Mouse (Mus musculus) gastrocnemius, postnatal 10 days (tissue): ENCODE measurements around the gene Park7. TPM values are rescaled to one million over a fixed set of nuclear protein-coding genes. Genes with fewer than 3 reads are reported as not detected.
A peak's percentile ranks its signal among the peaks of the same experiment; 100 is the strongest.
"Not testable (repeated sequence)": the region's sequence is repeated elsewhere in the genome, so short reads cannot be mapped to it uniquely, and the experiment has no call there.

Experiments used
- DNase-seq: peaks from one replicate; pipeline ENCODE4 v3.0.0; 2021; ENCODE audit warnings: mixed read lengths
- total RNA-seq, 2 experiments: library from RNA; stranded (reverse); gene quantifications; 2 replicates each; pipeline ENCODE4 v1.2.3; 2021

Park7 gene
- total RNA-seq, 2 experiments from 2014 or later: 427 to 492 TPM

DNA sequence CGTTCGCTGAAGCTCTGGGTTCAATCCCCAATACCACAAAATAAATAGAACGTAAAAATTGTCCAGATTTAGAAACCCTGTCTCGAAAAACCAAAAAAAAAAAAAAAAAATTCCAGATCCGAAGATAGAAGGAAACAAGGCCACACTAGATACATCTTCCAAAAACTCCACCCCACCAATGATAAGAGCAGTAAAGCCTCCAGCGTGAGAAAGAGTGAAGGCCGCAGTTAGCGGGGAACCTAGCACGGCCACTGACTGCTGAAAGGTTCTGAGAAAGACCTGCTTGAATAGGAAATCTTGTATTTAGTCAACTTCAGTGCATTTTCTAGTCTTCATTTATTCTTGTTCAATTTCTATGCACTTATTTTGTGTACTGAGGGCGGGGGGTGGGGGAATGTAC, 38.8 kb downstream of the Park7 start:
- DNase-seq: no peak

DNA sequence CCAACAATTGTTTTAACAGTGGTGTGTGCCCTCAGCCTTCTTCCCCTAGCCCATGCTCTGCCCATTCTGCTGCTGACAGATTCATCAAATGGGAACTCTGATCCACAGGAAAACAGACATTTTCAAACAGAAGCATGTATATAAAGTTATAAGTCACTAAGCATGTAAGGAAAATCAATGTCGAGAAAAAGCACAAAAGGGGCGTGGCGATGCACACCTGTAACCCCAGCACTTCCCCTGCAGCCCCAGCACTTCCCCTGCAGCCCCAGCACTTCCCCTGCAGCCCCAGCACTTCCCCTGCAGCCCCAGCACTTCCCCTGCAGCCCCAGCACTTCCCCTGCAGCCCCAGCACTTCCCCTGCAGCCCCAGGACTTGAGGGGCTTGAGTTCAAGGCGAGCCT, 39.8 kb downstream of the Park7 start:
- DNase-seq: not testable (repeated sequence)

DNA sequence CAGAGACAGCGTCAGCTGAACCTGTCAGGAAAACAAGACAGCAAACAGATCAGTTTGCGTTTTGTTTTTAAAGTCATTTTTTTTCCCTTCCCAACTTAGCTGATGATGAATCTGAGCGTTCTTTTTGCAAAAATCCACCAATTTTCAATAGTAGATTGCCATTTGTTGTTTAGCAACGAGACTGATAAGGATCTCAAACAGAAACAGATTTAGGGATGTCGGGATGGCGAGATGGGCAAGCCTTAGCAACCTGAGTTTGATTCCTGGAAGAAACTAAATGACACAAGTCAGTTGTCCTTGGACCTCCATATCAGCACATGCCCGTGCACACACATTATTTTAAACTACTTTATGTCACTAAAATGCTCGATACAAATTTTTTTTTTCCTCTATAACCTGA, 41.6 kb downstream of the Park7 start:
- no peak for DNase-seq

DNA sequence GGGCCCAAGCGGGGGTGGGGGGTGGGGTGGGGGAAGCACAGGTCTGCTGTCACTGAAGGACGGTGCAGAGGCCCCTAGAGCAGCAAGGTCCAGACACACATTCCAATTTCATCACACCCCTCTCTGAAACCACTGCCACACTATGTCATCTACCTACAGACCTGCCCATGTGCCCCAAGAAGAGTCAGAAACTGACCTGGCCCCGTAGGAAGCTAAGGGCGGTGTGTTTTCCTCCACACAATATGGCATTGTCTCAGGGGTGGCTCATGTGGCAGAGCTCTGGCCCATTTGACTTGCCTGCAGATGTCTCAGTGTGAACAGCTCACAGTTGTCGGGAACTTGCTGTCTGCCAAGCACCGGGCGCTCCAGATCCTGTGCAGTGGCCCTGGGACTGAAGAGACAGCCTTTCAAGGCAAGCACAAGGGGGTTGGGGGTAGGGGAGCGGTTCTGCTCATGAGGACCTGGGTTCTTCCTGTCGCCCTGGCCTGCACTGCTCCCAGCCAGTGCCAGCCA, 42.0 kb downstream of the Park7 start:
- no peak for DNase-seq

DNA sequence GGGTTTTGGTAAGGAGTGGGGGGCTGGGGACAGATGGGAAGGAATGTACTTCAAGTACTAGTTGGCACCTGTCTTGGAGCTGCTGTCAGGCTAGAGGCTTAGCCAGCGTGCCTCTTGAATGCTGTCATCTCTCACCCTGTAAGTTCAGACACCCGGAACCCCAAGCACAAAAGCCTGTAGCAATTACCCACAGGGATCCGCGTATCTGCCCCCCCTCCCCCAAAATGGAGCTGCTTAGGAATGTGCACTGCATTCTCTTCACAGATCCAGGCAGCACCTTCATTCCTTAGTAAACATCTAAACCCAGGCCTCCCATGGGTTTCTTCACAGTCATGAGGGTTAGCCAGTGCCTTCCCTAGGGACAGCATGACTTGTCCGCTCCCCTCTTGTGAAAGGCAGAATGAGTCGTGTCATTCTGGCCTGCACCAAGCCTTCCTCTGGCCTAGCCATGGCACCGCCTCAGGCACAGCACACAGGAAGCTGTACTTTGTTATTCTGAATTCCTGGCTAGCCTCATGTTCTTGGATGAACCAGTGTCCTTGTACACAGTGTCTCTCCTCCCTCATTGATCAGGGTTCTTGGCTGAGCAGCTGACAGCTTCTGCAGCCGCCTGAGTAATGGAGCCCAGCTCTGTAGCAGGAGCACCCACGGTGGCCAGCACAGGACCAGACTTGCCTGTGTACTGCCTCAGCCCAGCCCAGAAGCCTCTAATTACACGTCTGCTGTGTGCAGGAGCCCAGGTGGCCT, 42.7 kb downstream of the Park7 start:
- no peak for DNase-seq

DNA sequence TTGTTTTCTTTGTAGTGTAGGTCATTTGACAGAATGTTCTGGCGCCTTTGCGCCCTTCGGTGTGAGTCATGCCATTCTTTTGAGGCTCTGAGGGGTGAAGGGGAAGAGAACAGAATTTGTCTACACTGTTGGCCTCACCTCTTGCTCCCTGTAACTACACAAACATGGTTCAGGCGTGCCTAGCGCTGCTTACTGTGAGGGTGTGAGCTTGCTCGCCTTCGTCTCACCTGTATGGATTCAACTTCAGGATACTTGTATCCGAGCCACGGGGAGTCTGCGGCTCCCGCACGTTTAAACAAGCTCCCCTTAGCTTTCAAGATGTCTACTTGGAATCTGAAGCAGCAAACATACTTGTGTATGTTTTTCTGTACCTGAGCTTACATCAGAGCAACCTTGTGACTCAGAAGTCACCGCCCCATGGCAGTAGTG, 43.3 kb downstream of the Park7 start:
- DNase-seq: no peak

DNA sequence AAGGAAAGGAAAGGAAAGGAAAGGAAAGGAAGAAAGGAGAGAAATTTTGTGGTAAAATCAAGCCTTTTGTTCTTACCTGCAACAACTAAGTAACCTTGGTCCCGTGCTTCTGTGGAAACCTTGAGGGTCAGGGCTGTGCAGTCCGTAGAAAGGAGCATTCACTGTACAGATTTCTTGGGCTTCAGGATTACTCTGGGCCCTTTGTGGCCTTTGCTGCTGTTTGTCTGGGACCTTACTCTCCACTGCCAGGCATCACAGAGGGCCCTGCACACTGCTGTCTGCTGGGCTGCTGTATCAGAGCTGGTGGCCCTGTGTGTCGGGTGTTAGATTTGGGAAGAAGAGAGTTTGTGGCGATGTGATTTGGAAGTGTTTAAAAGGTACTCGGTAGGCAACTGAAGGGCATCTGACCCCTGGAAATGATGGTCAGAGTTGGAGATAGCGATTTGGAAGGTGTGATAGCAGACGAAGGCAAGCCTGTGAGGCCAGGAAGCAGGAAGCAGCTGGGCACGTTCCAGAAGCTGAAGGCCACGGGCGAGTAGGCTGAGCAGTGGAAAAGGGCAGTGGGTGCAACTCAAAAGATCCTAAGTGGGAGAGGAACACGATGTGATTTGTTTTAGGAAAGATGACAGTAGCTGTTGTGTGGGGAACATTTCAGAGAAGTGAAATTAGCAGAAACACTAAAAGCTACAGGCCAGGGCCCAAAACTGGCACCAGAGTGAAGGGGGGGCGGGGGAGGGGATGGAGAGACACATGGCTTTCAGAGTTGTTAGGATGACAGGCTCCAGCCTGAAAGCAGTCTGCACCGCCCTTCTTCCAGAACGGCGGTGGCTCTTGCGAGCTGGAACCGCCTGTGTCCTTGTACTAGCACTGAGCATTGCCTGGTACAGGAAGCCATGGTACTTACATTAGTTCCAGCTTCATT, 44.7 kb downstream of the Park7 start:
- no peak for DNase-seq

DNA sequence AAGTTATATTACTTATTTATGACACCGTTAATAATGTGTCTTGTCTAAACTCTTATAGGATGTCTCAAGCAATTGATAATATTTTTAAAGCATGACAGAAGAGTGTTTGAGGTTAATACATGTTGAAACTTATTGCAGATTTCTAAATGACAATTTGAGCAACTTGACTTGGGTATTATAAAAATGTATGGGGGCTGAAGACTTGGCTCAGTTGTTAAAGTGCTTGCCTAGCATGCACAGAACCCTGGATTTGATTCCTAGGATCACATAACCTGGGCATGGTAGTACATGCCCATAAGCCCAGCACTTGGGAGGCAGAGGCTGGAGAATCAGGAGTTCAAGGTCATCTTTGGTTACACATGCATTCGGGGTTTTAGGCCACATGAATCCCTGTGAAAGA, 45.4 kb downstream of the Park7 start:
- no peak for DNase-seq

DNA sequence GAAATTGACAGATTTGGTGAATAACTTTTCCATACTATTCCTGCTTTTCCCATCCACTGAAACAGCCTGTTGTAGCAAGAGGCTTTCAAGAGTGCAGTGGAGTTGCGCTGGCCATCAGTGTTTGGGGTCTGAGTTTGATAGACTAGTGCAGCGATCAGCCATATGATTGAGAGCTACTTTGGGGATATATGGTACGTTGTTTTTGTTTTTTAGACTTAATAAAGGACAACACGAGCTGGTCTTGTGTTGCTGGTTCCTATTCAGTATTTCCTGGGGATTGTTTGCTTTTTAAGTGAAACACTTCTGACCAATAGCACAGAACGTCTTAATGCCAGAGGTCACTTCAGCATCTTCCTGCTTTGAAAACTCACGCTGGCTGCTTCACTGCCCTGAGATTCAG, 46.1 kb downstream of the Park7 start:
- DNase-seq: no peak

DNA sequence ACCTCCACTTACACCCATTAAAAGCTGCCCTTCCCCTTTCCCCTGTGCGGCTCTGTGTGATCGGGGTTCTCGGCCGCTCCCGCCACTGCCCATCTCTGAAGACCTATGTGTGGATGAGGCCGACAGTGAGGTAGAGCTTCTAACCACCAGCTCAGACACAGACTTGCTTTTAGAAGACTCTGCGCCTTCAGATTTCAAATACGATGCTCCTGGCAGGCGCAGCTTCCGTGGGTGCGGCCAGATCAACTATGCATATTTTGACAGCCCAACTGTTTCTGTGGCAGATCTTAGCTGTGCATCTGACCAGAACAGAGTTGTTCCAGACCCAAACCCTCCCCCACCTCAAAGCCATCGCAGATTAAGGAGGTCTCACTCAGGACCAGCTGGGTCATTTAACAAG, 47.7 kb downstream of the Park7 start:
- DNase-seq: no peak

DNA sequence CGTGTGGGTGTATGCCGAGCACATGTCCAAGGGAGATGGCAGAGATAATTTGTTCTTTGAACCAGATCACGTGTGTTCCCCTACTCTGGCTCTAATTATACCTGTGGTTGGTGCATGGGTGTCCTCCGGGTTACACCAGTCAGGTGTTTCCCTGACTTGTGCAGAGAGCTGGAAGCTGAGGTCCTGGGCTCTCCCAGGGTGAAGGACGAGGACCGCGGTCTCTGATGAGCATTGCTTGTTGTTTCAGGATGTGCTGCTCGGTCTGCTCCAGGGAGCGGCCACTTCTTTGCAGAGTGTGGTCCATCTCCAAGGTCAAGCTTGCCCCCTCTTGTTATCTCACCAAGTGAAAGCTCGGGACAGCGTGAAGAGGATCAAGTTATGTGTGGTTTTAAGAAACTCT, 48.2 kb downstream of the Park7 start:
- DNase-seq: no peak

DNA sequence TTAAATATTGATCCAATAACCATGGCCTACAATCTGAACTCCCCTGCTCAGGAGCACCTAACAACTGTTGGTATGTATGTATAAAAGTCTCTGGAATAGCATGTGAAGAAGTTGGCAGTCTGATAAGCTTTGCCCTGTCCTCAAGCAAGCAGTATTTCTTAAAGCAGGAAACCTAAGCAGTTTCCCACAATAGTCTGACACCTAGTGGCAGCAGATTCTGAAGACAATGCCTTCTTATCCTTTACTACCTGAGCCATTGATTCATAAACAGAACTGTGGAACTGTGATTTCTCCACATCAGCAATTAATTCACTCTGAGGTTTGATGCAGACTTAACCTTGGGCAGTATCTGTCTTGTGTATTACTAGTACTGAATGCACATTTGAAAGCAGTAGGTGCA, 48.9 kb downstream of the Park7 start:
- no peak for DNase-seq

DNA sequence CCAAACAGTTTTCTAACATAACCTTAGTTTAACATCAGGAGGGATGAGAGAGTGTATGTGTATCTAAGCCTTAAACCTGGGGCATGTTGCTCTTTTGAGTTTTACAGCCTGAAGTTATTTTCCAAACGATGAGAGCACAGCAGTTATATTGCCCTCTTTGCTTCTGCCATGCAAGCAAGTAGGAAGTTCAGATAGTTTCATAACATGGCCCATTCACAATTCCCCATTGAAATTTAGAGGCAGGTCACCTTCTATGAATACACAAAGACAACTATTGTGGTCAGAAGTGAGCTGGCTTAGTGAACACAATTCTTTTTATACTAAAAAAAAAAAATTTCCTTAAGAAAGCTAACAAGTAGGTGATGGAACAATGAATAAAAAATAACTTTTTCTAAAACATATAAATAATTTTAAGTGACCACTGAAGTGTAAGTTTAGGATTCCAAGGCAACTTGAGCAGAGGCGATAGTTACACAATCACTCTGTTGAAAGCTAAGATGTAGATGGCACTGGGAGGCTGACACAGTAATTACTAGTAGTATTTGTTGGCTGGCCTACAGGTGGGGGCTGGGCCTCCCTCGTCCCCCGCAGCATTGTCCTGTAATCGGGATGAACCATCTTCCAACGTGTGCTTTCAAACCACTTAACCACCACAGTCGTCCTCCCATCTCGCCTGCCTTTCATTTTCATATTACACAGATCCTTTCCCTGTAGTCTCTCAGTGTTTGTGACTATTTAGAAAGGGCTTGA, 51.4 kb downstream of the Park7 start:
- no peak for DNase-seq

DNA sequence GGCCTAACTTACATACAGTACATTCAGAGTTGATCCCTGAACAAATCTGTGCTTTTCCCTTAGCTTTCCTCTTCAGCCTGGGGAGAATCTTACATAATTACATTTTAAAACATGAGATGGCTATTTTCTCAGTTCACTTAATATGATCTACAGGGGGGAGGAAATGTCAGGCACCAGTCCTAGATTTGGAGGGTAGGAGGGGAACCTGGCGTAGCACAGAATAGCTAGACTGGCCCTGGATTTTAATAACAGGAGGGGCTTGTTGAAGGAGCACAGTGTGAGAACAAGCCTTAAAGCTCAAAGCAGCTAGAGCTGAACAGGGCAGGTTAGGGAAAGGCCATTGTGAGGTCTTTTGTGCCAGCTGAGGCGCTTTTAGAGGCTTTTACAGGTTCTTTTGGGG, 53.1 kb downstream of the Park7 start:
- no peak for DNase-seq

DNA sequence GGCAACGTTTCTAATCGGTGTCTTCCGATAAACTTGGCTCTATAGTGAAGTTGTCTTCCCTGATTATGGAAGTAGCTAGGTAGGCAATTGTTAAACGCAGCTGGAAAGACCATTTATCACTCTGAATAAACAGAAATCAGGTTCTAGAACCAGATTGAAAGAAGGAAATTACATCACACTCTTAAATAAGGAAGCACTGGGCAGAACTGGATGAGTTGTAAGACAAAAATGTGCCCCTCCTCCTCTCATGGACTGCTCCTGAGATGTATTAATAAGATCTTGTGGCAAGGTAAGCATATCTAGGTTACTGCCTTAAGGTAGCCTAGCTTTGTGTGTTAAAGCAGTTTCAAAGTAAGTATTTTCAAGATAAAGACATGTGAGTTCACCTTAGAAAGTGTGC, 53.7 kb downstream of the Park7 start:
- DNase-seq: no peak

DNA sequence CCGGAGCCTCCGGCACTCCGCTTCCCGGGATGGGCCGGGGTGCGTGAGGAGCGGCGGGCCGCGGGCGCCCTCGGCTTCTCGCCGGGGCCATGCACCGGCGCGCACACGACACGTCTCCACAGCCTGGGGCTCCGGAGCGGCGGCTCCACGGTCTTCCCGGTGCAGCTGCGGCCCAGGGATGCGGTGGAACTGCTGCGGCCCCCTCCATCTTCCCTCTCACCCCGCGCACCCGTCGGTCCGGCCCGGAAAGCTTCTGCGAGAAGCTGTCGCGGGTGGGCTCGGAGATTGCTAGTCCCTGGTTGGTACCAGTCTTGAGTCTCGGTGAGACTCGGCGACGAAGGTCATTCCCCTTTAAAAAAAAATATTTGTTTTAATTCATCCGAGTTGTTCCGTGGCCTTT, 58.9 kb downstream of the Park7 start:
- no peak for DNase-seq

DNA sequence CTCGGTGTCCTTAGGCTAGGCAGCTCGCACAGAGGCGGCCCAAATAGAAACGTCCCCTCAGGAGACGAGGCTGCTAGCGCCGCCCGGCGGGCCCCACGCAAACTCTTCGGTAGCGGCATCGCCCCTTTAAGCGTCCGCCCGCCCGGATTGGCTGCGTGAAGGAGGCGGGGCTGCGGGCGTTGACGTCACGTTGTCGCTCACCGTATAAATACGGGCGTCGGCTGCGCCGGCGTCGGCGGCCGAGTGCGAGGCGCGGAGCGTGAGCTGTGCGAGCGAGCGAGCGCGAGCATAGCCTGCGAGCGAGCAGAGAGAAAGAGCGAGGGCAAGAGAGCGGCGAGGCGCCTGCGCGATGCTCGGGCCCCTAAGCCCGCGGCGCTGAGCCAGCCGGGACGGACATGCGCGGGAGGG, 59.4 kb downstream of the Park7 start:
- DNase-seq: peak; percentile 98

DNA sequence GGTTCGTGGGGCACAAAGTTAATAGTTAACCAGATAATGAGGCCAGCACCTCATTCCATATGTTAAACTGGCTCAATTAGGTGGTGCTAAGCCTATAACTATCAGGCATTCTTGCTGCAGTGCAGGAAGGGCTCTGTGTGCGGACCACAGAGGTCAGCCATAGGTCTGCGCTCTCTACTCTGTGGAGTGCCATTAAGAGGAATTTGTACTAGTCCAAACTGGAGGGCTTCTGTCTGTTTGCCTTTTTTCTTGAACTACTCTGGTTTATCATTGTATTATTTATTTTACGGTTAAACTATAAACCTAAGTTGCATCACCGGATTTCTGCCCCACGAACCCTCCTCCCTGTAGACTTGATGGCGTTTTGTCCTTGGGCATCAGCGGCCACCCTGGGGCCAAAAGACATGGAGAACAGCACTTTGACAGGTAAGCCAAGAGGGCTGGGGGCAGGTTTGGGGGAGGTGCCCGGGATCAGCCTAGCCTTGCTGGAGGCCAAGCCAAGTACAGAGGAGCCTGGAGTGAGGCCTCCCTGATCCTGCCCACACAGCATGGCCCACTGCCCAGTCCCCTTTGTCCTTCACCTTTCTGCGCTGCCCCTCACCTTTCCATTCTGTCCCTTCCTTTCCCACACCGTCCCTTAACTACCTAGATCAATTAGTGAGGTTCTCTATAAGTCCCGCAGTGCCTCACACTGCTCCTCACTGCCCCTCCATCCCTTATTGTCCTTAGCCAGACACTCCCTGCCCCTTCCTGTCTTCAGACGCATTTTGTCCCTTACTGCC, 60.4 kb downstream of the Park7 start, which contains the start of gene Errfi1:
TSS of gene Errfi1 (plus strand) at position 240 of the 782 bp plus-strand sequence.
- no peak for DNase-seq

DNA sequence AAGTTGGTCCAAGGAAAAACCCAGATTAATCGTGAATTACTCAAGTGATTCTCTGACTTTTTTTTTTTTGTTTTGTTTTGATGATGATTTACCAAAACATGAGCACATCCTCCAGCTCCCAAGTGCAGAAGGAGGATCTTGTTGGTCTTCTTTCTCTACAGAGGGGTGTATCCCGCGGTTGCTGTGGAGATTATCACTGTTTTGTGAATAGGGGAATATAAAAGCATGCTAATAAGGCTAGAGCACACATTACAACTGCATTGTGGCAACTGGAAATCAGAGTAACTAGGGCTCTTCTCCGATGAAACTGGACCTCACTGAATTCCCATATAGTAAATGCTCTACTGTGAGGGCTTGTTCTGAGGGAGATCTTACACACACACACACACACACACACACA, 61.8 kb downstream of the Park7 start:
- no peak for DNase-seq

DNA sequence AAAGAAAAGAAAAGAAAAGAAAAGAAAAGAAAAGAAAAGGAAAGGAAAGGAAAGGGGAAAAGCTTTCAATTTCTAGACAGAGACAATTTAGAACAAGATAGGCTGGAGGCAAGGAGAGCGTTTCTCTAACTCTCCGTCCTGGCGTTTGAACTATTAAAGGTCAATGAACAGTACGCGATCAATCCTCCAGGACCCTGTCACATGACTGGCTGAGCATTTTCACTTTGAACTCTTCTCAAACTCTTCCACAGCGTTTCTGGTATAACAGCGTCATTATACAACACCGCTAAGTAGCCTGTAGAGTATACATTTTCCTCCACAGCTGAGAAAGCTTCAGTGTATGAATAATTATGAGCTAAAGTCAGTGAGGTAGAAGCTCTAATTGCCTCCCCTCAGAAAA, 62.2 kb downstream of the Park7 start:
- no peak for DNase-seq

DNA sequence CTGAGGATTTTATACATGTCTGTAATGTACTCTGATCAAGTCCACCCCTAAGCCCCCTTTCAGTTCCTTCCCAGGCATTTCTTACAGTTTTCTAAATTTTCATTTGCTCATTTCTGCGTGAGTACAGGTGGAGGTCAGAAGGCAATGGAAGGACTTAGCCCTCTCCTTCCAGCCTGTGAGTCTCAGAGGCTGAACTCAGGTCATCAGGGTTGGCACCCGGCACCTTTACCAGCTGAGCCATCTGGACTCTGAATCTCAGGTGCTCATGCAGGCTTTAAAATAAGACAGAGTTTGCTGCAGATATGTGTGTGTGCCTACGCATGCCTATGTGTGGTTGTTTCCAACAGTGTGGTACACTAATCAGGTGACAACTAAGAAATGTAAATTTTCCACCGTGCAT, 63.3 kb downstream of the Park7 start:
- no peak for DNase-seq

DNA sequence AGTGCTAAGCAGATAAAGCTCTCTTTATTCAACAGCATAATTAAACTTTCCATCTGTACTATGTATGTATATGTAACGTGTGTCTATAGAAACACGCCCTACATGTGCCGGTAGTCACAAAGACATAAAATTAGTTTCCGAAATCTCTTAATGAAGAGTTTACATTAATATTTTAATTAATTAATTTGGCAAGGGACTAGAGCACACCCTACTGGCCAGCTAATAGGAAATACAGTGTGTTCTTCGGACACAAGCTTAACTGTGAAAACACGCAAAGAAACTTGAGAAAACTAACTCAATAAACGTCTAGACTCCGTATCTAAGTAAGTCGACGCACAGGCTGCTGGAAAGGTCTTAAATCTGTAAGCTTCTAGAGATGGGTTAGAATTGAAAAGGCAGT, 64.3 kb downstream of the Park7 start:
- DNase-seq: no peak
